Comparison of ENCODE assay signal across 9 mouse cellular contexts in genomic region chr1:179451211-179451610, GRCm38 (mm10).
A peak's percentile ranks its signal among the peaks of the same experiment; 100 is the strongest.
DNase-seq lines count a peak whose midpoint lies in the region; ATAC-seq and TF ChIP-seq lines count a peak whose summit lies in the region.
"Had no signal": no experiment of that assay in that cellular context is flagged by ENCODE, and none has a peak within 500 bp of the region (broad histone marks: within the 10 kb centered on the region; RNA-seq: fewer than 3 reads in every experiment).

No protein-coding gene starts in this region.

- H3K27ac ChIP-seq in hindbrain, embryonic 11.5 days (ENCODE audit: low read depth, low read length) = no peak overlapping the region
- H3K27ac ChIP-seq in hindbrain, embryonic 10.5 days = no peak overlapping the region
- no peak overlapping the region for H3K27ac ChIP-seq in bone marrow, adult 2 months (ENCODE audit: control insufficient read depth, insufficient read depth, low read depth, low read length, poor library complexity)
- H3K27ac ChIP-seq in stomach, postnatal 0 days (replicated peaks) = no peak overlapping the region

- no peaks in the 10 kb centered on the region for H3K27me3 ChIP-seq in hindbrain, embryonic 11.5 days (ENCODE audit: control insufficient read depth, insufficient read depth, low read length)
- peaks cover 12% of the 10 kb centered on the region; the same call in 1 of the 2 replicates for H3K27me3 ChIP-seq in hindbrain, embryonic 10.5 days (ENCODE audit: insufficient read depth, poor library complexity, severe bottlenecking)
- no peaks in the 10 kb centered on the region for H3K27me3 ChIP-seq in stomach, postnatal 0 days (ENCODE audit: control insufficient read depth, insufficient read depth, low read length)

- no peak overlapping the region for H3K4me2 ChIP-seq in hindbrain, embryonic 11.5 days (replicated peaks; ENCODE audit: low read depth, low read length)
- no peak overlapping the region for H3K4me2 ChIP-seq in stomach, postnatal 0 days (replicated peaks; ENCODE audit: low read depth)

- 81% methylated on average over 2 of the region's 2 CpGs for WGBS in hindbrain, embryonic 11.5 days
- 83% methylated on average over 2 of the region's 2 CpGs for WGBS in hindbrain, embryonic 10.5 days
- 95% methylated on average over 2 of the region's 2 CpGs for WGBS in bone marrow, adult 2 months
- WGBS in stomach, postnatal 0 days = 100% methylated on average over 2 of the region's 2 CpGs

- no peaks in the 10 kb centered on the region for H3K4me1 ChIP-seq in hindbrain, embryonic 11.5 days (replicated peaks; ENCODE audit: control insufficient read depth, insufficient read depth, low read length)
- H3K4me1 ChIP-seq in hindbrain, embryonic 10.5 days (replicated peaks) = peaks cover 17% of the 10 kb centered on the region
- H3K4me1 ChIP-seq in bone marrow, adult 2 months (ENCODE audit: control insufficient read depth, insufficient read depth, low read length) = no peaks in the 10 kb centered on the region
- no peaks in the 10 kb centered on the region for H3K4me1 ChIP-seq in stomach, postnatal 0 days (replicated peaks; ENCODE audit: control insufficient read depth, insufficient read depth)

- H3K9me3 ChIP-seq in hindbrain, embryonic 11.5 days (ENCODE audit: control insufficient read depth, low read length) = no peaks in the 10 kb centered on the region
- H3K9me3 ChIP-seq in hindbrain, embryonic 10.5 days = no peaks in the 10 kb centered on the region
- H3K9me3 ChIP-seq in stomach, postnatal 0 days (ENCODE audit: control insufficient read depth, low read length) = no peaks in the 10 kb centered on the region

- no peak for TF ChIP-seq EP300 in stomach, postnatal 0 days (optimal IDR thresholded peaks at IDR 0.05)

- DNase-seq in hindbrain, embryonic 11.5 days (ENCODE audit: low spot score) = peak; percentile 55
- DNase-seq in hindbrain, embryonic 10.5 days (ENCODE audit: low spot score) = no peak
- DNase-seq in right cerebral cortex, postnatal 14 days = peak; percentile 35
- DNase-seq in right cerebral cortex, postnatal 36 days (ENCODE audit: low spot score in 2 of 2) = no peak
- no peak for DNase-seq in stomach, postnatal 0 days (ENCODE audit: low spot score)
- no peak for DNase-seq in heart, adult 8-10 months (ENCODE audit: low spot score)
- no peak for DNase-seq in right cerebral cortex, adult 18-20 months
- DNase-seq: gastrocnemius, postnatal 14 days had no signal

- no peak for TF ChIP-seq POLR2A in bone marrow, adult 2 months (IDR thresholded peaks at IDR 0.05; ENCODE audit: borderline replicate concordance, control insufficient read depth, low read depth, low read length)

- TF ChIP-seq CTCF in bone marrow, adult 2 months (IDR thresholded peaks at IDR 0.05; ENCODE audit: control insufficient read depth, insufficient read depth, low read length) = peak; percentile 39; the same call in 1 of the 2 replicates
- peak; percentile 67 for TF ChIP-seq CTCF in stomach, postnatal 0 days (IDR thresholded peaks at IDR 0.05; ENCODE audit: low read depth)

- H3K9ac ChIP-seq in hindbrain, embryonic 11.5 days (ENCODE audit: low read depth, low read length) = no peak overlapping the region
- no peak overlapping the region for H3K9ac ChIP-seq in stomach, postnatal 0 days (ENCODE audit: low read length)

- no peaks in the 10 kb centered on the region for H3K36me3 ChIP-seq in hindbrain, embryonic 11.5 days (ENCODE audit: control insufficient read depth, insufficient read depth, low read length)
- no peaks in the 10 kb centered on the region for H3K36me3 ChIP-seq in hindbrain, embryonic 10.5 days
- H3K36me3 ChIP-seq in stomach, postnatal 0 days (ENCODE audit: control insufficient read depth, insufficient read depth, low read length) = no peaks in the 10 kb centered on the region

- H3K4me3 ChIP-seq in hindbrain, embryonic 11.5 days (ENCODE audit: low read depth, low read length) = no peak overlapping the region
- no peak overlapping the region for H3K4me3 ChIP-seq in hindbrain, embryonic 10.5 days
- H3K4me3 ChIP-seq in bone marrow, adult 2 months (replicated peaks; ENCODE audit: control insufficient read depth, low read depth, low read length) = no peak overlapping the region
- H3K4me3 ChIP-seq in stomach, postnatal 0 days (ENCODE audit: low read depth, low read length) = no peak overlapping the region

- no peak for ATAC-seq in hindbrain, embryonic 11.5 days (ENCODE audit: low FRiP score)
- ATAC-seq in stomach, postnatal 0 days (ENCODE audit: low FRiP score, low TSS enrichment) = no peak

Comparison
In these comparisons a context has a peak if more than half of its experiments do, and no peak if none do; other contexts are left out.
1. DNase-seq: peak in hindbrain, embryonic 11.5 days (single experiment) and right cerebral cortex, postnatal 14 days (single experiment); none in hindbrain, embryonic 10.5 days (single experiment), right cerebral cortex, postnatal 36 days (0 of 2), stomach, postnatal 0 days (single experiment), heart, adult 8-10 months (single experiment) and right cerebral cortex, adult 18-20 months (single experiment).